Mouse (Mus musculus): ENCODE data around the gene Gpr62. TPM values are rescaled to one million over a fixed set of nuclear protein-coding genes. Genes with fewer than 3 reads are reported as not detected.
"Not testable (repeated sequence)": the region's sequence is repeated elsewhere in the genome, so short reads cannot be mapped to it uniquely, and the experiment has no call there.

The Gpr62 gene
- total RNA-seq (2017), result not detected in 2 replicates

DNA sequence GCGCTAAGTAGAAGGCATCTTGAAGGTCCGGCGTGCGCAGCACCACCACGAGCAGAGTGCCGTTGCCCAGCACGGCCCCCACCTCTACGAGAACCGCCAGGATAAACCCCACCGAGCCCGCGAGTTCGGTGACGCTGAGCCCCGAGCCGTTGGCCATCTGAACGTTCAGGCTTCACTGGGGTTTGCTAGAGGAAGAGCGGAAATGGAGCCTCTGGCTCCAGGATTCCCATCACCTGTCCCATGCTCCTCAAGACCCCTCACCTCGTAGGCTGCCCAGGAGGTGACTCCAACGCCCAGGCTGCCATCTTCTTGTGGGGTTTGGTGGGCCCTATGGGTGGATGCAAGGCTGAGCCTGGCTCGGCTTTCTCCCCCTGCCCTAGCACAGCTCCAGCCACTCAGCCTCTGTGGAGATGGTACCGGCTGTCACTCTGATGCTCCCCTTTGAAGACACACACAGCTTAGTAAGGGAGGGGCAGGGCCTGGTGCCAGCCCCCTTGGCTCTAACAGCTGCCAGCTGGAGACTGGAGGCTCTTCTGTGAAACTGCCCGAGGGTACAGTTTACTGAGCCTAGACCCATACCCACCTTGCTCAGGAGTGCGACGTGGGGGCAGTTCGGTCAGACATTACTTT is at the start of gene Gpr62:
Gene Gpr62, minus strand, starts transcription at position 368 of the 630 bp plus-strand sequence.
- no peak; a peak in 1 of 4 replicates for ATAC-seq (replicated peaks in 1 of 2; ENCODE audit: insufficient read depth in 1 of 2, low FRiP score in 2 of 2, low TSS enrichment in 1 of 2, low read depth in 1 of 2, poor library complexity in 2 of 2, severe bottlenecking in 2 of 2)

DNA sequence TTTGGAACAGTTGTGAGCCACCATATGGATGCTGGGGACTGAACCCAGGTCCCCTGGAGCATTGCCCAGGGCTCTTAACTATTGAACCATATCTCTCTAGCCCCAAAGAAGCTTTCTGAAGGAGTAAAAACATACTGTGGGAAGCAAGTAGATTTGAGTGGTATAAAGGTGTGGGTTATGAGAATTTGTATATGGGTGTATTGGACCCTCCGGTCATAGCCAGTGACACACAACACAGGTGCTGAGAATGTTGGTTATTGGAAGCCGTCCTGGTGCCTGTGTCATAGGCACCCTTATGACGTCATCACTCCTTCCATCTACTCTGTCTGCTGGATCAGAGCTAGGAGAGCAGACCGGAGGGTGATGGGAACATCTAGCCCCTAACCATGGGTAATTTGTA is 48.5 kb upstream of the Gpr62 start, which contains the start of gene Iqcf5:
Gene Iqcf5, plus strand, starts transcription at position 301 of the 400 bp plus-strand sequence.
- no peak for ATAC-seq (replicated peaks in 1 of 2; ENCODE audit: insufficient read depth in 1 of 2, low FRiP score in 2 of 2, low TSS enrichment in 1 of 2, low read depth in 1 of 2, poor library complexity in 2 of 2, severe bottlenecking in 2 of 2)

DNA sequence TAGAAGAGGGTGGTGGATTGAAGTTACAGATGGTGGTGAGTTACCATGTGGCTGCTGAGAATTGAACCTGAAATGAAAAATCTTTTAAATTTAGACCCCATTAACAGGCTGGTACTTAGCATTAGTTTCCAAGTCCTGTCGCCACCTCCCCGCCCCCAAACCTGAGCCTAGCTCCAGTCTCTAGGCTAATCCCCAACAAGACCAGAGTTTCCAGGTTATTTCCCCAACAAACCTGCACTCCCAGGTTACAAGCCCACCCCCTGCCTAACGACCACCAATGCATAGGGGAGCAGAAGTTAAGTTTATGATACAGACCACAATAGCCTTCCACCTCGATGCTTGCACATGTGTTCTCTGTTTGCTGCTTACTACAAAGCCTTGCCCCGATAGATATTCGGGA is 47.8 kb upstream of the Gpr62 start:
- no peak for ATAC-seq (replicated peaks in 1 of 2; ENCODE audit: insufficient read depth in 1 of 2, low FRiP score in 2 of 2, low TSS enrichment in 1 of 2, low read depth in 1 of 2, poor library complexity in 2 of 2, severe bottlenecking in 2 of 2)

DNA sequence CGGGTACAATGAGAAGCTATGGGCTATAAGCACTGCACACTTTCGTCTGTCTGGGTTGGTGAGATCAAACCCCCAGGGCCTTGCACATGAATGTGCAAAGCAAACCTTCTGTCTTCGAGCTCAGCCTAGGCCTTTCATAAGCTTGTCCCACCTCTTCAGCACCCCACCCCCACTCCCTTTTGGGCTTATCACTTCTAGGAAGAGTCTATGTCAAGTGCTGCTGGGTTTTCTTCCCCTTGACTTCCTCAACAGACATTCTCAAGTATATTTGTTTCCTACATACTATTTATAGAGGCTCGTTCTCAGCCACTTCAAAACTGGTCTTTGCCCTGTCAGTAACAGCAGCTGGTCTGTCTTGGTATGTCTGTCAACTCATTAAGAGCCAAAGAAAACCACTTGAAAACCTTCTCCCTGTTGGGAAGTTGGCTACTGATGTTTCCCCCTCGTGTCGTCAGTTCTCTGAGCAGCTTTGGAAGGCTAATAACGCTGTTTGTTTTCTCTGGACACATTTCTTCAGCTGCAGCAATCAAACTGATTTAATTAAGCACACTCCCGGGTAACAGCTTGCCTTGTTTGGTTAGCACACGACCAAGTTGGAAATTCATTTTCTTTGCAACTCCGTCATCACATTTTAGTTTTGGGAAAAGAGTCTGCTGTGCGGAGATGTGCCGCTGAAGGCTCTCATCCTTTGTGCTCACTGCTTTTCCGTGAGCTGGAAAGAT is 47.2 kb upstream of the Gpr62 start:
- ATAC-seq (replicated peaks in 1 of 2; ENCODE audit: insufficient read depth in 1 of 2, low FRiP score in 2 of 2, low TSS enrichment in 1 of 2, low read depth in 1 of 2, poor library complexity in 2 of 2, severe bottlenecking in 2 of 2), result no peak

DNA sequence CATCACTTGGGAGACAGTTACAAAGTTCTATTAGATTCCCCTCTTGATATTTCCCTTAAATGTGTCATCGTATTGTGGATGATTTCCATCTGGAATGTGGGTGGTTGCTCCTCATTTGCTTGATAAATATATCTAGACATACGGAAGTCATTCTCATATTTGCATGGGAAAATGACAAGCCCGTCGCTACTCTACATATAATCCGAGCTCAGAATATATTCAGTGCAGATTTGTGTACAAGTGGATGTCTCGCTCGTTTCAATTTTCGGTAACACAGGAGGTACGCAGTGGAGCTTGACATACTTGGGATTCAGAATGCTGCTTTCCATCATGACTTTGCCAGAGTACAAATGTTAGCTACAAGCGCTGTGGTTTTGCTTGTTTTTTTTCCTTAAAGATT is 43.6 kb upstream of the Gpr62 start:
- ATAC-seq (replicated peaks in 1 of 2; ENCODE audit: insufficient read depth in 1 of 2, low FRiP score in 2 of 2, low TSS enrichment in 1 of 2, low read depth in 1 of 2, poor library complexity in 2 of 2, severe bottlenecking in 2 of 2), result no peak

DNA sequence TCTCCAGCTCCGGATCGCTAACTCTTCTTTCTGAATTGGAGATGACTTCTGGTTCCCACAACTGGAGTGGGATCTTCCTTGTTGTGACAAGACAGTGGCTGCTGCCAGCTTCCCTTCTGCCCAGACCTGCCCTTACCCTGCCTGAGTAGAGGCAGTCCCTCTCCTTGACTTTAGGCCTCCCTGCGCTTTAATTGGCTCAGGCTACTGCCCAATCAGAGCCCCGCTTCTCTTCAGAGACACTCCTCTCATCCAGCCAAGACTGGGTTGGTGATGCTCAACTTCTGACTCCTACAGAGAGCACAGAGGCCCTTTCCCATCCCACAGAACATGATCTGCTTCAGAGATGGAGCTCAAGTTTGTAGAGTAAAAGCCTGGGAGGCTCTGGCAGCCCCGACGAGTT is 38.5 kb upstream of the Gpr62 start:
- no peak for ATAC-seq (replicated peaks in 1 of 2; ENCODE audit: insufficient read depth in 1 of 2, low FRiP score in 2 of 2, low TSS enrichment in 1 of 2, low read depth in 1 of 2, poor library complexity in 2 of 2, severe bottlenecking in 2 of 2)

DNA sequence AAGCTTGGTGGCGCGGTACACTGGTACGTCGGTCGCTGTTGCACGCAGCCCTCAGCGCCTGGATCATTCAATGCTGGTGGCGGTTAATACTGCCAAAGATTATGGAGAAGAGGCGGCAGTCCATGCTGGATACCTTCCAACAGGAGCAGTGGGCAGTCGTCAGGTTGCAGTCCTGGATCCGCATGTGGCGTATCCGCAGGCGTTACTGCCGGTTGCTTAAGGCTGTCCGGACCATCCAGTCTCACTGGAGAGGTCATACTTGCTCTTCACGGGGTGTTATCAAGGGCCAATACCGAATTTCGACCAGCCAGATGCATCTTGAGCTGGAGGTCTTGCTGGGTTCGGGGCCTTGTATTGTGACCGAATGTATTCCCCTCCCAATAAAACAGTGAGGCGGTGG is 36.1 kb upstream of the Gpr62 start:
- no peak for ATAC-seq (replicated peaks in 1 of 2; ENCODE audit: insufficient read depth in 1 of 2, low FRiP score in 2 of 2, low TSS enrichment in 1 of 2, low read depth in 1 of 2, poor library complexity in 2 of 2, severe bottlenecking in 2 of 2)

DNA sequence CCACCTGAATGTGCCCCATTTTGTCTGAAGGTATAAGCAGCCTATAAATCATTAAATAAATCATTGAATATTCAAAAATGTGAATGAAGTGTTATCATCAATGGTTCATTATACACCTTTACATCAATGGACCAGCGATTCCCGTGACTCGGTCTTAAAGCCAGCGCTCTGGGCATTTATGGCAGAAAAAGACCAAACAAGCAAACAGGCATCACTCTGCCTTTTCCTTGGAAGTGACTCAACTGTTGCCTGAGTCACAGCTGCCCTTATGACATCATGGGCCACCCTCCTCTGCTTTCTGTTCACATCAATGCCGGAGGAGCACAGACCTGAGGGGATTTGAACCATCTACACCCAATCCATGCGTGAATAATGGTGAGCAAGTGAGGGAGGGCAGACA is 33.9 kb upstream of the Gpr62 start, which contains the start of gene Iqcf1:
Gene Iqcf1, plus strand, starts transcription at position 301 of the 400 bp plus-strand sequence.
- no peak for ATAC-seq (replicated peaks in 1 of 2; ENCODE audit: insufficient read depth in 1 of 2, low FRiP score in 2 of 2, low TSS enrichment in 1 of 2, low read depth in 1 of 2, poor library complexity in 2 of 2, severe bottlenecking in 2 of 2)

DNA sequence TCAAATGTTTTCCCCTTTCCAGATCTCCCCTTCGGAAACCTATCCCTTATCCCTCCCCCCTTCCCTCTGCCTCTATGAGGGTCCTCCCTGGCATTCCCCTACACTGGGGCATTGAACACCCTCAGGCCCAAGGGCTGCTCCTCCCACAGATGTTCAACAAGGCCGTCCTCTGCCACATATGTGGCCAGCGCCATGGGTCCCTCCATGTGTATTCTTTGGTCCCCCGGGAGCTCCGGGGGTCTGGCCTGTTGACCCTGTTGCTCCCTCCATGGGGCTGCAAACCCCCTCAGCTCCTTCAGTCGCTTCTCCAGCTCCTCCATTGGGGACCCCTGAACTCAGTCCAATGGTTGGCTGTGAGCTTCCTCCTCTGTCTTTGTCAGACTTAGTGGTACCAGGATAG is 21.9 kb upstream of the Gpr62 start:
- ATAC-seq (replicated peaks in 1 of 2; ENCODE audit: insufficient read depth in 1 of 2, low FRiP score in 2 of 2, low TSS enrichment in 1 of 2, low read depth in 1 of 2, poor library complexity in 2 of 2, severe bottlenecking in 2 of 2), result not testable (repeated sequence)

DNA sequence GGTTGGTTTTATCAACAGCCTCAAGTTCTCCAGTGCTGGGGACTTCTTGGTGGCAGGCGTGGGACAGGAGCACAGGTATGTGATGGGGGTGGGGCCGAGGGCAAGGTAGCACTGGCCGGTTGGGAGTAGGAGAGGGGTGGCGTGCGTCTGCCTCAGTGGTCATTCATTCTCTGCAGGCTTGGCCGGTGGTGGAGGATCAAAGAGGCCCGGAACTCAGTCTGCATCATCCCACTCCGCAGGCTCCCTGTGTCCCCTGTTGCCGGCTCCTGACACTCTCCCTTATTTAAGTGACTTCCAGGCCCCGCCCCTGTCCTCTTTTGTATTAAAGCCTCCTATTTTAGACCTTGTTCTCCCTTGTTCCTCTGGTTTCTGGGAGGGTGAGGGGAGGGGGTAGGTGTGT is 19.3 kb upstream of the Gpr62 start:
- ATAC-seq (replicated peaks in 1 of 2; ENCODE audit: insufficient read depth in 1 of 2, low FRiP score in 2 of 2, low TSS enrichment in 1 of 2, low read depth in 1 of 2, poor library complexity in 2 of 2, severe bottlenecking in 2 of 2), result no peak

DNA sequence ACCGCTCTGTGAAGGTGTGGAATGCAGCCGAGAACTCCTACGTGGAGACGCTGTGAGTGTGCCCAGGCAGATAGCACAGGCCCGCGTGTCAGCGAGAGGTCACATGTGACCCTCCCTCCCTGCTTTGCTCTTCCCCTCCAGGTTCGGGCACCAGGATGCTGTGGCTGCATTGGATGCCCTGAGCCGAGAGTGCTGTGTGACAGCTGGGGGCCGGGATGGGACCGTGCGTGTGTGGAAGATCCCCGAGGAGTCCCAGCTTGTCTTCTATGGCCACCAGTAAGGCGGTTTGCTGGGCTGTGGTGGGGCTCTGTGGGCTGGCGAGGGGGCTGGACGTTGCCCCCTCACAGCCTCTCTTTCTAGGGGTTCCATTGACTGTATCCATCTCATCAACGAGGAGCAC is 17.9 kb upstream of the Gpr62 start:
- no peak for ATAC-seq (replicated peaks in 1 of 2; ENCODE audit: insufficient read depth in 1 of 2, low FRiP score in 2 of 2, low TSS enrichment in 1 of 2, low read depth in 1 of 2, poor library complexity in 2 of 2, severe bottlenecking in 2 of 2)

DNA sequence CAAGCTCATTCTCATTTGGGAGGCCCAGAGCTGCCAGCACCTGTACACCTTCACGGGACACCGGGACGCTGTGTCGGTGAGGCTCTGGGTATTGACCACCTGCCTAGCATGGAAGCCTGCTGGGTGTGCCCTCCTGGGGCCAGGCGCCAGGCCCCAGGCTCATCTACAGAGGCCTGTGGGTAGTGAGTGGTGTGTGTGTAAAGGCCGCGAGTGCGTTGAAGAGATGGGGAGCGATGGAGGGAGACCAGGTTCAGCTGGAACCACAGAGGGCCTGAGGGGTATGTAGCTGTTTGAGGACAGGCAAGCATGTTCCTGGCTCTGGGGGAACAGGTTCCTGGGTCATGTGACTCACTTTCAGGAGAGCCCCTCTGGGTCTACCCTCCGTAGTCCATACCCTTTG is 17.4 kb upstream of the Gpr62 start:
- no peak for ATAC-seq (replicated peaks in 1 of 2; ENCODE audit: insufficient read depth in 1 of 2, low FRiP score in 2 of 2, low TSS enrichment in 1 of 2, low read depth in 1 of 2, poor library complexity in 2 of 2, severe bottlenecking in 2 of 2)

DNA sequence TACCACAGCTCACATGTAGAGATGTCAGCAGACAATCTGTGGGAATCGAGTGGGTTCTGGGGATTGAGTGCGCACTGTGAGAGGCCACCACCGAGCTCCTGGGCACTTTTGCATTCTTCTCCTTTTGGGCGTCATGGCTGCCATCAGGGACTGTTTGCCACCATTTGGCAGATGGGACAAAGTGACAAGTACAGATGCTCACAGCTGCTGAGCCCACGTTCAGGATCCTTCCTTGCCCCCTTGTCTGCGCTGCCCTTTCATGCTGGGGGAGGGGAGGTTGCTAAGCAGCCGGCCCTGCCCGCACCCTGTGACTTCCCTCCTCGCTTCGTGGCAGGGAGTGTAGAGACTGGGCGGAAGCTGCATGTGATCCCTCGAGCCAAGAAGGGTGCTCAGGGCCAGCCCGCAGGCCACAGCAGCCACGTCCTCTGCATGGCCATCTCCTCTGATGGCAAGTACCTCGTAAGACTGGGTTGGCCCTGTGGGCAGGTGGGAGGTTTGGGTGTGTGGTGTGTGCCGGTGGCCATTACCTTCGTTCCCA is 16.9 kb upstream of the Gpr62 start:
- ATAC-seq (replicated peaks in 1 of 2; ENCODE audit: insufficient read depth in 1 of 2, low FRiP score in 2 of 2, low TSS enrichment in 1 of 2, low read depth in 1 of 2, poor library complexity in 2 of 2, severe bottlenecking in 2 of 2), result no peak

DNA sequence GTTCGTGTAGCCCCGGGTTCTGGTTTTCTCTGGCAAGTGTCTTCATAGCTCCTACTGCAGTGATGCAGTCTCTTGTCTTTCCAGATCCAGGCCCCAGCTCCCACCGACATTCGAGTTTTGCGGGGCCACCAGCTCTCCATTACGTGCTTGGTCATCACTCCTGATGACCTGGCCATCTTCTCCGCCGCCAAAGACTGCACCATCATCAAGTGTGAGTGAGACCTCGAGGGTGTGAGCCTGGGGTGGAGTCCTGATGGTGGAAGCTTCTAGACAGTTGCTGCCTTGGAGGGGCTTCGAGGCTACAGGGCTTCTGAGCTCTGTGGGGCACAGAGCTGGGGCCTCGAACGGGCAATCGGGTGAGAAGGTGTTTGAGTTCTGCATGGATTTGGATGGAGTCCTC is 15.9 kb upstream of the Gpr62 start:
- no peak for ATAC-seq (replicated peaks in 1 of 2; ENCODE audit: insufficient read depth in 1 of 2, low FRiP score in 2 of 2, low TSS enrichment in 1 of 2, low read depth in 1 of 2, poor library complexity in 2 of 2, severe bottlenecking in 2 of 2)

DNA sequence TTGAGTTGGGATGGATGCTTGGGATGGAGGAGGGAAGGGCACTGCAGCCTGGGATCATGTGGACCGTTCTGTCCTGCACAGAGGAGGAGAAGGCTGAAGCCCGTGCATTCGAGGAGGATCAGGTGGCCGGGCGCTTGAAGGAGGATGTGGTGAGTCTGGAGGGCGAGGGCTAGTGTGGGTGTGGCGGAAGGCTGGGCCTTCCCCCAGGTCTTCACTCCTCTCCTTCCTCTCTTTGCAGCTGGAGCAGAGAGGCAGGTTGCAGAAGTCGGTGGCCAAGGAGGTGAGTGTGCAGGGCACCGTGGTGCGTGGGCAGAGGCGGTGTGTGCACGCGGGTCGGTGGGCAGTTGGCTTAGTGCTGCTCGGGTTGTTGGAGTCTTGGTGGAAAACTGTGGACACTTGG is 15.3 kb upstream of the Gpr62 start:
- peak; percentile 9 to 13; a peak in 1 of 4 replicates for ATAC-seq (replicated peaks in 1 of 2; ENCODE audit: insufficient read depth in 1 of 2, low FRiP score in 2 of 2, low TSS enrichment in 1 of 2, low read depth in 1 of 2, poor library complexity in 2 of 2, severe bottlenecking in 2 of 2)

DNA sequence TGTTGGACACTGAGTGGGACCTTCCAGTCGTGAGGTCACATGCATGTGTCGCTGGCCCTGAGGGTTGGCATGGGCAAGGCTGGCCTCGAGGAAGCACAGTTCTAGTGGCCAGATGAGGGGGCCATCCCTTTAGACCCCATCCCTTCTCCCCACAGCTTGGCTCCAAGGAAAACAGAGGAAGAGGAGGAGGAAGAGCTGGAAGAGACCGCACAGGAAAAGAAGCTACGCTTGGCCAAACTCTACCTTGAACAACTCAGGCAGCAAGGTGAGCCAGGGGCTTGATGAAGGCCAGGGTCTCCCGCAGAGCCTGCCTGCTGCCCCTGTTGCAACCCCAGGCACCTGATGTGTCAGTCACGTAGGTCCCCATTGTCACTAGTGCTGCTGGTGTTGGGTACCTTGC is 14.8 kb upstream of the Gpr62 start:
- no peak for ATAC-seq (replicated peaks in 1 of 2; ENCODE audit: insufficient read depth in 1 of 2, low FRiP score in 2 of 2, low TSS enrichment in 1 of 2, low read depth in 1 of 2, poor library complexity in 2 of 2, severe bottlenecking in 2 of 2)

DNA sequence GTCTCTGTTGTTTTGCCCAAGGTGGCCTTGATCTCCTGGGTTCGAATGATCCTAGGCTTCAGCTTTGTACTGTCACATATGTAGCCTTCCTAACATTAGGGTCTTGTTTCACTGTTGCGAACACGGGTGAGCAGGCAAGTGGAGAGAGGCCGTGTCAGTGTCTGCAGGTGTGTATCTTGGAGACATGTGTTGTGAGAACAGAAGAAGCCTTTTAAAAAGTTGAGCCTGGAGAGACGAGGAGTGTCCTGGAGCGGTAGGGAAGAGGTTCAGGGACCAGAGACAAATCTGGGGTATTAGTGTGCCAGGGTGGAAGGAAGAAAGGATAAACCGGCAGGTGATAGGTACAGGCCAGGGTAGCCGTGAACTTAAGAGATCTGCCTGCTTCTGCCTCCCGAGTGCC is 12.4 kb upstream of the Gpr62 start:
- no peak for ATAC-seq (replicated peaks in 1 of 2; ENCODE audit: insufficient read depth in 1 of 2, low FRiP score in 2 of 2, low TSS enrichment in 1 of 2, low read depth in 1 of 2, poor library complexity in 2 of 2, severe bottlenecking in 2 of 2)

DNA sequence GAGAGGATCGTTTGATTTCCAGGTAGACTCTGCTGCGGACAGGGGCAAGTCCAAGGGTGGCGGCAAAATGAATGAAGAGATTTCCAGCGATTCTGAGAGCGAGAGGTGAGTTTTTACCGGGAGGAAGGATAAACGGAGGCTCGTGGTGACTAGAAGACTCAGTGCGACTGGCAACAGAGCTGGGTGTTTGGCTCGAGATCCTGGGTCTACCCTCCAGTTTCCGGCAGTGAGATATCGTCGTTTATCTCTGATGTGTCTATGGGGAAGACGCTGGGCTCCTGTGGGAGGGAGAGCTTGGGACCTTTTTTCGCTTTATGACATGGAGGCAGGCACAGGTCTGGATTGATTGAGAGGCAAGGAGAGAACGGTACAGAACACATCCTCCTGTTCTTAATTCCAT is 11.9 kb upstream of the Gpr62 start:
- no peak for ATAC-seq (replicated peaks in 1 of 2; ENCODE audit: insufficient read depth in 1 of 2, low FRiP score in 2 of 2, low TSS enrichment in 1 of 2, low read depth in 1 of 2, poor library complexity in 2 of 2, severe bottlenecking in 2 of 2)
